In genomic region chr5:114509461-114509860, GRCm38 (mm10) we compare ENCODE assay signal across 14 mouse cellular contexts.
"Had no signal": no experiment of that assay in that cellular context is flagged by ENCODE, and none has a peak within 500 bp of the region (broad histone marks: within the 10 kb centered on the region; RNA-seq: fewer than 3 reads in every experiment).

No protein-coding gene starts in this region.

- H3K27ac ChIP-seq: layer of hippocampus, adult 2 months; limb, embryonic 13.5 days; liver, embryonic 14.5 days; stomach, embryonic 15.5 days had no signal

- H3K4me2 ChIP-seq: limb, embryonic 13.5 days; stomach, embryonic 15.5 days had no signal

- H3K9me3 ChIP-seq: limb, embryonic 13.5 days; stomach, embryonic 15.5 days had no signal

- H3K27me3 ChIP-seq: stomach, embryonic 15.5 days had no signal

- H3K9ac ChIP-seq: limb, embryonic 13.5 days; liver, embryonic 14.5 days; stomach, embryonic 15.5 days had no signal

- DNase-seq: kidney, adult 8-10 months; kidney, postnatal 10 days; kidney, postnatal 4 days; left cerebral cortex, postnatal 4 days; lung, adult 18-20 months; midbrain, embryonic 14.5 days; right cerebral cortex, postnatal 4 days; thymus, adult 2 months; thymus, postnatal 25 days had no signal

- H3K36me3 ChIP-seq: limb, embryonic 13.5 days; stomach, embryonic 15.5 days had no signal

- H3K4me3 ChIP-seq: layer of hippocampus, adult 2 months; limb, embryonic 13.5 days; myocyte; stomach, embryonic 15.5 days had no signal
